Mouse (Mus musculus) ovary, postnatal 10 days (tissue): ENCODE data around the gene Trim58.

Source experiments
- DNase-seq: peaks from one replicate; pipeline ENCODE4 v3.0.0; 2022; ENCODE audit warnings: low spot score

The Trim58 gene

GRCm38 (mm10) chr11:58643350-58643749 lies 3.1 kb downstream of the Trim58 start:
- DNase-seq: no peak

GRCm38 (mm10) chr11:58655151-58655550 lies 14.9 kb downstream of the Trim58 start:
- DNase-seq: no peak

DNA sequence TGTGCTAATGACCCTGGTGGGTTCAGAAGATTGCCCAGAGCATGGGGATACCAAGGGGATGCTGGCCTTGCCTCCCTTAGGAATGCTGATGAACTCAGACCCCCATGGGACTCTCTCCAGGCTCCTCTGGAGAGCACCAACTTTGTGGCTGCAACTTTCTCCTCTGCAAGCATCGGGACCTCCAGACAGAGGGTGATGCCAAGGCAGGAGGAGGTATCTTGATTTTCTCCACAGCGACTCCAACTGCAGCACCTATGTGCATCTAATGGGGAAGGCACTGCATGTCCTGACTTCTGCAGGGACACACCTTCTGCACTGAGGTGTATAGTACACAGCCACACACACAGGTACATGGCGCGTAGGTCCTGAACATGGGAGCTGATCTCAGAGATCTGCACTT lies 18.3 kb downstream of the Trim58 start, which contains the start of gene Olfr322:
Gene Olfr322 (plus strand): TSS at position 187 of the 400 bp plus-strand sequence.
- no peak for DNase-seq

- DNase-seq: no peak
Observed at GRCm38 (mm10) chr11:58669252-58669651, 29.0 kb downstream of the Trim58 start.

DNA sequence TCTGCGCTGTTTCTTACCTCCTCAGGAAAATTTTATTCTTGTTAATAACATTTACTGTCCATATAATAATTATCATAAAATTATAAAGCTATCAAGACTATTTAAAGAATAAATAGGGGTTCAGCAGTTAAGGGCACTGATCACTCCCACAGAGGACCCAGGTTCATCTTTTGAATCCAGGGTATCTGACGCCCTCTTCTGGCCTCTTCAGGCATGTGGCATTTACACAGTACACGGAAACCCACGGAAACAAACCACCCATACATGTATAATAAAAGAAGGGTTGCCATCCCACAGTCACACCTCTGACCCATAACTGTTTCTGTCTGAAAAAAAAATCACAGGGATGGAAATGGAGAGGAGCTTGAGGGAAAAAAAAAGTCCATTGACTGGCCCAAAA lies 31.6 kb downstream of the Trim58 start:
- DNase-seq: no peak

GRCm38 (mm10) chr11:58680799-58681198 lies 40.5 kb downstream of the Trim58 start, which contains the start of gene Olfr320:
Gene Olfr320 (plus strand): TSS chr11:58681099.
- DNase-seq: no peak

DNA sequence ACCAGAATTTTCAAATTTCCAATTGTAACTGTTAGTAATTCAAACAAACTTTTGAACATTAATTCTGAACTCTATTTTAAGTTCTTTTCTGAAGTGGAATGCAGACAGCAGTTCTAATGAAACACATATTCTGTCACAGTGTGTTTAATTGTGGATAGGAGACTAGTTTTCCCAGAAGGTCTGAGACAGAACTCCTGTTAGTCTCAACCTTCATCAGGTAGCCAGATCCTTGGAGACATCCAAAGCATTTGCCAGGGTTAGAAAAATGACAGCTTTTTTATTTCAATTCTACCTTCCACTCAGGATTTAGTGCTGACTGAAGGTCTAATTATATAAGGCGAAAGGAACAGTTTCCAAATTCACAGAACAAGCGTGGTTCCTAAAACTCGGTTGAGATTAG lies 58.6 kb downstream of the Trim58 start, which contains the start of gene Olfr319:
Gene Olfr319 (plus strand): TSS at position 301 of the 400 bp plus-strand sequence.
- no peak for DNase-seq
